Mouse (Mus musculus) midbrain, embryonic 13.5 days (tissue): ENCODE measurements at regions not wholly inside any gene's neighbourhood (a gene's known extent, or its start where the extent isn't known, plus 50 kb on each side); places are given as distances from the start of the nearest gene placed in this dataset.

ENCODE experiments used
- ATAC-seq: fragments of 200-750 bp; cut with Nextera tagmentation; 2 replicates; pipeline ENCODE4 v1.8.0; 2017; ENCODE audit warnings: mild to moderate bottlenecking, moderate TSS enrichment, moderate library complexity
- H3K27ac ChIP-seq: fragments of 300-500 bp; sonication (generic); 2 replicates; pipeline ENCODE4 v1.5.1; 2015; ENCODE audit warnings: inconsistent platforms, mild to moderate bottlenecking, moderate library complexity
- H3K27me3 ChIP-seq: fragments of 300-500 bp; sonication (generic); 2 replicates; pipeline ENCODE4 v1.6.1; 2015; ENCODE audit warnings: mild to moderate bottlenecking, inconsistent platforms
- H3K36me3 ChIP-seq: fragments of 300-500 bp; sonication (generic); 2 replicates; pipeline ENCODE4 v1.6.1; 2015; ENCODE audit warnings: mild to moderate bottlenecking, inconsistent platforms
- H3K4me1 ChIP-seq: fragments of 300-500 bp; sonication (generic); replicated peaks from 2 replicates; pipeline ENCODE4 v1.6.1; 2015; ENCODE audit warnings: inconsistent platforms
- H3K4me2 ChIP-seq: fragments of 300-500 bp; sonication (generic); replicated peaks from 2 replicates; pipeline ENCODE4 v1.6.1; 2015; ENCODE audit warnings: moderate library complexity, mild to moderate bottlenecking, inconsistent platforms
- H3K4me3 ChIP-seq: fragments of 300-500 bp; sonication (generic); replicated peaks from 2 replicates; pipeline ENCODE4 v1.5.1; 2015; ENCODE audit warnings: mild to moderate bottlenecking, inconsistent platforms
- H3K9ac ChIP-seq: fragments of 300-500 bp; sonication (generic); replicated peaks from 2 replicates; pipeline ENCODE4 v1.6.1; 2015; ENCODE audit warnings: mild to moderate bottlenecking, inconsistent platforms
- H3K9me3 ChIP-seq: fragments of 300-500 bp; sonication (generic); 2 replicates; pipeline ENCODE4 v1.6.1; 2016; ENCODE audit warnings: mild to moderate bottlenecking, inconsistent platforms
- WGBS: fragments of 180-500 bp; shearing (Covaris S2); methylation state at CpG from one replicate; pipeline ENCODE4 v1.1.7; 2015; 5-methylcytosine and 5-hydroxymethylcytosine counted together

DNA sequence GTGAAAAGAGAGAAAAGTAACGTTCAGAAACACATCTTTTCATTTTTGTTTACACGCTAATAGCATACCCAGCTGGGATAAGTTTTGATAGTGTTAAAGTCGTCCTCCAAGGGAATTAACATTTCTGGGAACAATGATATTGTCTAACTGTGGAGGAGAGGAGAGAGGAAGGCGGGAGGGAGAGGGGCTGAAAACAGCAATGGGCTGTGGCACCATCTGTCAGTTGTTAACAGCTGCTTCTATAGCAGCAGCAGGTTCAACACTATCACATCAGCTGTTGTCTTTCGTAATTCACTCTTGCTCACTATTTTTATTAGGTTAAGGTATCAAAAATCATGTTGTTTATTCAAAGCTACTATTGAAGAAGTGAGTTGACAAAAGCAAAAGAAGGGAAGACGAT lies 1747.4 kb upstream of the G6pd2 start:
- no peak overlapping the region for H3K4me2 ChIP-seq
- H3K27ac ChIP-seq = no peak overlapping the region
- WGBS = 49% methylated on average over 6 of the region's 6 CpGs
- no peak overlapping the region for H3K4me3 ChIP-seq
- no peaks in the 10 kb centered on the region for H3K36me3 ChIP-seq
- H3K27me3 ChIP-seq = no peaks in the 10 kb centered on the region
- H3K4me1 ChIP-seq = no peaks in the 10 kb centered on the region
- ATAC-seq = no peak
- no peak overlapping the region for H3K9ac ChIP-seq
- no peaks in the 10 kb centered on the region for H3K9me3 ChIP-seq
